ENCODE assay signal across 9 mouse cellular contexts in the genomic region with DNA sequence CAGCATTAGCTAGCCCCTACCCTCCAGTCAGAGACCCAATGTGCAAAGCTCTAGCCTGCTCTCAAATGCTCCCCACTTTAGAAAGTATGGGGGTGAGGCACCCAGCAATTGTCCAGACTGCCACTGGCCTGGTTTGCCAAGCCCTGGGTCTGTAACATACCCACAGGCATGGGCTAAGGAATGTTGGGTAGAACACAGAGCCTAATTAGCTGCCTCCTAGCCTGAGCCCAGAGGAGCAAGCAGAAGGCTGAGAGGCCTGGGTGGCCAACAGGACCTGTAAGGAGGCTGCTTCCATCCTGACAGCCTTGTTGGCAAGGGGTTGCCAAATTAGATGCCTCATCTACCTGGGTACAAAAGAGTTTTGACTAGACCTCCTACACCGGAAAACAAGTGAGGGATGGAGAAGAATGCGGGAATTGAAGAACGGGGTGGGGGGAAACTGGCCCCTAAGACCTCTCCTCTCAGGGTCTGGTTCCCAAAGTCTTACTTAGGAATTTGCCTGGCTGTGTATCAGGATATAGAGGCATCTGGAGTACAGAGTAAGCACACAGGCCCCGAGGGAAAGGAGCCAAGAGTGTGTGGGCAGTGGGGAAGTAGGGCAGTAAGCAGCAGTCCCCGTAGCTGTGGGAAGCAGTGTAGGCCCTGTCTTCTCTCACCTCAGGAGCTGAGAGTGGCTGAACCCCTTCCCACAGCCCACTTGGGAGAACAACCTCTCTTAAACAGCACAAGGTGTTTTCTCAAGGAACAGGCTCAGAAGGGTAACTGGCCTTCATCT. TPM values are rescaled to one million over a fixed set of nuclear protein-coding genes. Genes with fewer than 3 reads are reported as not detected.
A peak's percentile ranks its signal among the peaks of the same experiment; 100 is the strongest.
DNase-seq lines count a peak whose midpoint lies in the region; ATAC-seq and TF ChIP-seq lines count a peak whose summit lies in the region.
"Had no signal": no experiment of that assay in that cellular context is flagged by ENCODE, and none has a peak within 500 bp of the region (broad histone marks: within the 10 kb centered on the region; RNA-seq: fewer than 3 reads in every experiment).

No protein-coding gene starts in this region.

- no peaks in the 10 kb centered on the region for H3K9me3 ChIP-seq in ES-E14 (ENCODE audit: control insufficient read depth, insufficient read depth, low read depth, low read length)
- H3K9me3 ChIP-seq in forebrain, embryonic 16.5 days (ENCODE audit: control insufficient read depth, low read length) = no peaks in the 10 kb centered on the region
- no peaks in the 10 kb centered on the region for H3K9me3 ChIP-seq in midbrain, embryonic 12.5 days

- H3K4me3 ChIP-seq in ES-E14 (ENCODE audit: insufficient read depth in 1 of 2, low read depth in 1 of 2, low read length in 2 of 2, poor library complexity in 1 of 2, severe bottlenecking in 1 of 2) = no peak overlapping the region
- H3K4me3 ChIP-seq in forebrain, embryonic 16.5 days (replicated peaks; ENCODE audit: low read length) = no peak overlapping the region
- no peak overlapping the region for H3K4me3 ChIP-seq in midbrain, embryonic 12.5 days

- peaks cover 1 to 42% of the 10 kb centered on the region in 2 experiments; a peak in 3 of 4 replicates for H3K4me1 ChIP-seq in ES-E14 (ENCODE audit: control insufficient read depth in 2 of 2, insufficient read depth in 2 of 2, low read length in 2 of 2, poor library complexity in 1 of 2)
- peaks cover 47% of the 10 kb centered on the region for H3K4me1 ChIP-seq in forebrain, embryonic 16.5 days (replicated peaks; ENCODE audit: control insufficient read depth, insufficient read depth, low read length)
- peaks cover 57% of the 10 kb centered on the region for H3K4me1 ChIP-seq in midbrain, embryonic 12.5 days

- H3K9ac ChIP-seq in ES-E14 (ENCODE audit: insufficient read depth, low read depth, low read length, poor library complexity, severe bottlenecking) = 0 out of 2 replicates have a peak overlapping the region, but pooled peaks have one; percentile 6
- no peak overlapping the region for H3K9ac ChIP-seq in forebrain, embryonic 16.5 days (replicated peaks; ENCODE audit: low read depth, low read length)
- H3K9ac ChIP-seq in midbrain, embryonic 12.5 days (replicated peaks) = no peak overlapping the region; the same call in 1 of the 2 replicates

- WGBS in forebrain, embryonic 16.5 days = 11% methylated on average over 5 of the region's 5 CpGs
- 69% methylated on average over 5 of the region's 5 CpGs for WGBS in midbrain, embryonic 12.5 days

- H3K4me2 ChIP-seq in forebrain, embryonic 16.5 days (ENCODE audit: low read length) = no peak overlapping the region
- H3K4me2 ChIP-seq in midbrain, embryonic 12.5 days (replicated peaks) = no peak overlapping the region

- in situ Hi-C loops in ES-E14 (cut with MboI; ENCODE audit: low sequenced_read_pairs in 2 of 2, unreplicated experiment in 2 of 2) = no loop called here

- peaks cover 2% of the 10 kb centered on the region; the same call in 1 of the 2 replicates for H3K36me3 ChIP-seq in ES-E14 (ENCODE audit: control insufficient read depth, insufficient read depth, low read length, poor library complexity, severe bottlenecking)
- no peaks in the 10 kb centered on the region for H3K36me3 ChIP-seq in forebrain, embryonic 16.5 days (ENCODE audit: control insufficient read depth, insufficient read depth)
- H3K36me3 ChIP-seq in midbrain, embryonic 12.5 days = peaks cover 24% of the 10 kb centered on the region

- peak; percentile 39 for ATAC-seq in forebrain, embryonic 16.5 days
- ATAC-seq in midbrain, embryonic 12.5 days (ENCODE audit: low FRiP score, low read depth) = no peak

- intact Hi-C loops in gastrocnemius, postnatal 36 days (cut with DNase I) = no loop called here

- no peak overlapping the region for H3K27ac ChIP-seq in ES-E14 (ENCODE audit: insufficient read depth, low read depth, low read length, poor library complexity, severe bottlenecking)
- peak overlapping the region; percentile 82 for H3K27ac ChIP-seq in forebrain, embryonic 16.5 days (ENCODE audit: low read length)
- H3K27ac ChIP-seq in midbrain, embryonic 12.5 days (replicated peaks) = peak overlapping the region; percentile 83

- H3K27me3 ChIP-seq in forebrain, embryonic 16.5 days (replicated peaks; ENCODE audit: control insufficient read depth, insufficient read depth, low read length) = 0 out of 2 replicates have a peak, but pooled peaks cover 2% of the 10 kb centered on the region
- no peaks in the 10 kb centered on the region for H3K27me3 ChIP-seq in midbrain, embryonic 12.5 days

- no peak for DNase-seq in ES-E14 (ENCODE audit: low read depth, low spot score)
- DNase-seq in adipocyte (ENCODE audit: low spot score) = peak; percentile 56
- no peak for DNase-seq in ovary, postnatal 36 days (ENCODE audit: low spot score)
- no peak for DNase-seq in kidney, adult 11 months
- DNase-seq in urinary bladder, postnatal 25 days (ENCODE audit: low spot score) = no peak
- DNase-seq in gastrocnemius, postnatal 36 days = no peak

TF ChIP-seq in ES-E14, 5 proteins besides CTCF, POLR2A, EP300 and RAD21:
- TF ChIP-seq MAFK (IDR thresholded peaks at IDR 0.05; ENCODE audit: insufficient read depth, low read depth, low read length) (no peak), ZNF384 (IDR thresholded peaks at IDR 0.05; ENCODE audit: low read depth, low read length) (no peak), HCFC1 (IDR thresholded peaks at IDR 0.05; ENCODE audit: borderline replicate concordance, insufficient read depth, low read length) (no peak), CHD2 (IDR thresholded peaks at IDR 0.05; ENCODE audit: low read depth, low read length) (no peak), ZC3H11A (IDR thresholded peaks at IDR 0.05; ENCODE audit: borderline replicate concordance, low read depth, low read length) (no peak)

RNA-seq across cellular contexts. Expression of a gene that starts 17.6 kb away (rescaled TPM):
- 9.2 and 16.6 TPM in 2 replicates for total RNA-seq in ES-E14 (2012; rRNA removed)
- 6.6 and 9.5 TPM in 2 replicates for polyA plus RNA-seq in forebrain, embryonic 16.5 days (2015; fragmentation: Nextera tagmentation; extraction: Ambion mirVana)
- polyA plus RNA-seq in midbrain, embryonic 12.5 days (2016; fragmentation: Nextera tagmentation; extraction: Ambion mirVana) = 9.2 TPM in 2 replicates
- total RNA-seq in gastrocnemius, postnatal 36 days (2021) = 1 to 10 TPM; 1.9 to 2.1 TPM

RNA-seq across cellular contexts. Expression of a gene that starts 35.9 kb away (rescaled TPM):
- total RNA-seq in ES-E14 (2012; rRNA removed) = 0.76 and 1.0 TPM in 2 replicates
- 0.10 and 0.11 TPM in 2 replicates for polyA plus RNA-seq in forebrain, embryonic 16.5 days (2015; fragmentation: Nextera tagmentation; extraction: Ambion mirVana)
- 0.12 and 0.18 TPM in 2 replicates for polyA plus RNA-seq in midbrain, embryonic 12.5 days (2016; fragmentation: Nextera tagmentation; extraction: Ambion mirVana)
- under 1 TPM; 0.47 to 0.66 TPM for total RNA-seq in gastrocnemius, postnatal 36 days (2021)
- total RNA-seq: layer of hippocampus, adult 18-20 months had no signal

RNA-seq across cellular contexts. Expression of a gene that starts 37.8 kb away (rescaled TPM):
- 0.90 and 1.3 TPM in 2 replicates for total RNA-seq in ES-E14 (2012; rRNA removed)
- 0.12 TPM in 1 of 2 replicates, not detected in the other for polyA plus RNA-seq in forebrain, embryonic 16.5 days (2015; fragmentation: Nextera tagmentation; extraction: Ambion mirVana)
- 0.43 and 0.64 TPM in 2 replicates for polyA plus RNA-seq in midbrain, embryonic 12.5 days (2016; fragmentation: Nextera tagmentation; extraction: Ambion mirVana)
- total RNA-seq in gastrocnemius, postnatal 36 days (2021) = under 1 TPM; 0.41 to 0.49 TPM

RNA-seq across cellular contexts. Expression of a gene that starts 52.6 kb away (rescaled TPM):
- total RNA-seq in ES-E14 (2012; rRNA removed) = 0.49 and 0.95 TPM in 2 replicates
- polyA plus RNA-seq in forebrain, embryonic 16.5 days (2015; fragmentation: Nextera tagmentation; extraction: Ambion mirVana) = not detected in 2 replicates
- not detected in 2 replicates for polyA plus RNA-seq in midbrain, embryonic 12.5 days (2016; fragmentation: Nextera tagmentation; extraction: Ambion mirVana)
- total RNA-seq in gastrocnemius, postnatal 36 days (2021) = not detected
- total RNA-seq: layer of hippocampus, adult 18-20 months had no signal

RNA-seq across cellular contexts. Expression of a gene that starts 53.1 kb away (rescaled TPM):
- total RNA-seq in ES-E14 (2012; rRNA removed) = 0.13 and 0.42 TPM in 2 replicates
- not detected in 2 replicates for polyA plus RNA-seq in forebrain, embryonic 16.5 days (2015; fragmentation: Nextera tagmentation; extraction: Ambion mirVana)
- polyA plus RNA-seq in midbrain, embryonic 12.5 days (2016; fragmentation: Nextera tagmentation; extraction: Ambion mirVana) = not detected in 2 replicates
- under 1 TPM in 1 of 2 experiments, not detected in 1; 0.17 TPM for total RNA-seq in gastrocnemius, postnatal 36 days (2021)
